Mouse (Mus musculus) limb, embryonic 11.5 days (tissue): Measurements from ENCODE around the gene Sf3a2. TPM values are rescaled to one million over a fixed set of nuclear protein-coding genes. Genes with fewer than 3 reads are reported as not detected.
A peak's percentile ranks its signal among the peaks of the same experiment; 100 is the strongest.

Source experiments
- ATAC-seq: fragments of 200-750 bp; cut with Nextera tagmentation; 2 replicates; pipeline ENCODE4 v1.8.0; 2017; ENCODE audit warnings: low read depth; ENCODE audit not compliant: insufficient number of reproducible peaks, low FRiP score, low TSS enrichment
- DNase-seq: peaks from one replicate; pipeline ENCODE4 v3.0.0-alpha.2; 2015; ENCODE audit warnings: low spot score
- H3K27ac ChIP-seq: fragments of 300-500 bp; sonication (generic); replicated peaks from 2 replicates; pipeline ENCODE4 v1.5.1; 2014; ENCODE audit warnings: low read depth, mild to moderate bottlenecking, low read length
- H3K27me3 ChIP-seq: fragments of 300-500 bp; sonication (generic); 2 replicates; pipeline ENCODE4 v1.6.1; 2014; ENCODE audit warnings: mild to moderate bottlenecking, low read length, mixed read lengths; ENCODE audit not compliant: control insufficient read depth, insufficient read depth
- H3K36me3 ChIP-seq: fragments of 300-500 bp; sonication (generic); 2 replicates; pipeline ENCODE4 v1.6.1; 2014; ENCODE audit warnings: mild to moderate bottlenecking, low read length, moderate library complexity, mixed read lengths; ENCODE audit not compliant: control insufficient read depth, insufficient read depth
- H3K4me1 ChIP-seq: fragments of 300-500 bp; sonication (generic); 2 replicates; pipeline ENCODE4 v1.6.1; 2014; ENCODE audit warnings: low read length, mixed read lengths; ENCODE audit not compliant: control insufficient read depth, insufficient read depth
- H3K4me2 ChIP-seq: fragments of 300-500 bp; sonication (generic); 2 replicates; pipeline ENCODE4 v1.6.1; 2014; ENCODE audit warnings: low read depth, mild to moderate bottlenecking, moderate library complexity; ENCODE audit not compliant: severe bottlenecking
- H3K4me3 ChIP-seq: fragments of 300-500 bp; sonication (generic); 2 replicates; pipeline ENCODE4 v1.5.1; 2014; ENCODE audit warnings: low read depth, low read length
- H3K9ac ChIP-seq: fragments of 300-500 bp; sonication (generic); 2 replicates; pipeline ENCODE4 v1.6.1; 2014; ENCODE audit warnings: mild to moderate bottlenecking, low read length
- H3K9me3 ChIP-seq: fragments of 300-500 bp; sonication (generic); 2 replicates; pipeline ENCODE4 v1.6.1; 2016; ENCODE audit warnings: low read length; ENCODE audit not compliant: control insufficient read depth
- WGBS: fragments of 180-500 bp; shearing (Covaris S2); extraction: QIAGEN DNeasy Blood & Tissue Kit; methylation state at CpG from one replicate; pipeline ENCODE4 v1.1.7; 2014; 5-methylcytosine and 5-hydroxymethylcytosine counted together
- polyA plus RNA-seq: library from polyadenylated mRNA; unstranded; fragments of >200 nt; fragmentation: Nextera tagmentation; extraction: Ambion mirVana; gene quantifications from 2 replicates; pipeline ENCODE4 v1.2.1, GENCODE M21; 2014

Gene Sf3a2
- 122 and 130 TPM in 2 replicates for polyA plus RNA-seq

DNA sequence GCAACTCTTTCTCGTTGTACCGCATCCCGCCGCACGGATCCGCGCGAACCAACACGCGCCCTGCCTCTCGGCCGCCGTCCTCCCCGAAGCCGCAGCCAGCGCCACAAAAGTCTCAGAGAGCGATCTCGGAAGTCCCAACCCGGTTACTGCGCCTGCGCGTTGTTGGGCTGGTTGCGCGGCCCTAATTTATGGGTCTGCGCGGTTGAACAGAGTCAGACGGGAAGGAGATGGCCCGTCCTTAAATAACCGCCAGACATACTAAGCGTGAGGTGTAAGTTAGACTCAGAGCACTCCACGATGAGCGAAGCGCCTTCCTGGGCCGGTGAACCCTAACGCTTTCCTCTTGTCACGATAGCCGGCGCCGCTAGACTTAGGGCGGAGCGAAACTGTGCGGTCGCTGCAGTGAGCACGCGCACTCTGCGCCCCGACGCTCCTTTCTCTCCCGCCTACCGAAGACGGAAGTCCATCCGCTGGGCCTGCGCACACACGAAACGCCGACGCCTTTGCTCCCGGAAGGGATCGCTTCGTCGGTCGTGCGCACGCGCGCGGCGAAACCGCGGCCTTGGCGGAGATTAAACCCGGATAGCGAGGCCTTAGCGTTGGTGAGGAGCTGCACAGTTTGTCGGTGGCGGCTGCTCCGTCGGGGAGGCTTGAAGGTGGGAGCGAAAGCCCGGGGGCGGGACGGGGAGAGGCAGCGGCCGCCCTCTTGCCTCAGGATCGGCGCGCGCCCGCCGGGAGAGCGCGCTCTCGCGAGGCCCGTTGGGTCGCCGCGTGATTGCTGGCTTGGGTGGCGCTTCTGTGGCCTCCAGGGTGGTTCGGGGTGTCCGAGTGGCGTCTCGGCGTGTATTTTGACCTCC is at the start of gene Sf3a2, which contains the start of gene Plekhj1:
TSS of gene Sf3a2 (plus strand) at position 49 of the 857 bp plus-strand sequence.
TSS of gene Plekhj1 (minus strand) at position 477 of the 857 bp plus-strand sequence.
- peaks cover 39% of the 10 kb centered on the region for H3K36me3 ChIP-seq
- H3K4me3 ChIP-seq = peak within 1 kb of the TSS; percentile 97
- H3K9ac ChIP-seq = peak within 1 kb of the TSS; percentile 95
- ATAC-seq (peak; percentile 88), DNase-seq (peak; percentile 95)
- no peaks in the 10 kb centered on the region for H3K9me3 ChIP-seq
- no peaks in the 10 kb centered on the region for H3K27me3 ChIP-seq
- peak within 1 kb of the TSS; percentile 92 for H3K4me2 ChIP-seq
- WGBS = under 1% methylated on average over 103 of the region's 104 CpGs
- H3K27ac ChIP-seq = peak within 1 kb of the TSS; percentile 91
- peaks cover 15% of the 10 kb centered on the region for H3K4me1 ChIP-seq

DNA sequence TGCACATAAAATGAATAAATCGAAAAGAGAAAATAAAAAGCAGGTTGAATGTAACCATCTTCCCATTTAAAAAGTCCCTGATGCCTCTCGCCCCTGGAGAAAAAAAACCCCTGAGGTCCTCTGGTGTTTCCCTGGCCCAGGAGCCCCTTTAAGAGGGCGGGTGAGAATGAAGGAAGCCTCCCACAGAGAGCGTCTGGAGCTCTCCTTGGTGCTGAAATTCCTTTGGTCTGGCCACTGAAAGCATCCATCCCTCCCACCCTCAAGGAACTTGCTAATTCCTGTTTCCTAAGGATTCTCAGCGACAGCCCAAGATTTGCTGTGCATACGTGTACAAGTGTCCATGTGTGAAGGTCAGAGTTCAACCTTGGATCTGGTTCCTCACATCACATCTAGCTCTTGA is 49.4 kb upstream of the Sf3a2 start:
- no peaks in the 10 kb centered on the region for H3K9me3 ChIP-seq
- no peaks in the 10 kb centered on the region for H3K36me3 ChIP-seq
- H3K9ac ChIP-seq = no peak overlapping the region
- H3K4me2 ChIP-seq = no peak overlapping the region
- no peaks in the 10 kb centered on the region for H3K27me3 ChIP-seq
- peak; percentile 85 for DNase-seq
- ATAC-seq = no peak
- H3K4me3 ChIP-seq = no peak overlapping the region
- H3K27ac ChIP-seq = no peak overlapping the region
- peaks cover 9% of the 10 kb centered on the region for H3K4me1 ChIP-seq
- WGBS = 7% methylated on average over 6 of the region's 6 CpGs

DNA sequence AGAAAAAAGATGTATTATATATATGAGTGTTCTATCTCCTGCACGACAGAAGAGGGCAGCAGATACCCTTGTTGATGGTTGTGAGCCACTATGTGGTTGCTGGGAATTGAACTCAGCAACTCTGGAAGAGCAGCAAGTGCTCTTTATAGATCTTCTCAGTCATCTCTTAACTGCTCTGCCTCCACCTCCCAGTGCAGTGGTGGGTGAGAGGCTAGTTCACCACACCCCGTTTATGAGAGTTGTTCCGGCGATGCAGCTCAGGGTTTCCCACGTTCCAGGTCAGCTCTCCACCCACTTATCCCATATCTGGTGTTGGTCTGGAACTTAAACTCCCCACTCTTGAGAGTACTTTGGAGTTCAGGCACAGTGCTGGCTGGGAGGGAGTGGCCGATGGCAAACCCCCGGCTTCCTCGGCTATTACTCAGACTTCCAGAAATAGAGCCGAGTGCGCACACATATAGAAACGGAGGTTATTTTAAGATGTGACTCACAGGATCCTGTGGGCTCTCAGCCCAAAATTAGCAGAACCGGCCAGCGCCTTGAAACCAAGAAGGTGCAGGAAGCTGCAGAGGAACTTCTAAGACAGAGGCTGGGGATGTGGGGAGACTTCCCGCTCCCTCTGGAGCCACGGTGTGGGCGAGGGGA is 46.7 kb upstream of the Sf3a2 start:
- Histone ChIP-seq H3K9ac (no peak overlapping the region), H3K27ac (no peak overlapping the region), H3K4me1 (peaks cover 15% of the 10 kb centered on the region), H3K4me2 (peak overlapping the region; percentile 35), H3K27me3 (no peaks in the 10 kb centered on the region), H3K36me3 (no peaks in the 10 kb centered on the region), H3K9me3 (no peaks in the 10 kb centered on the region), H3K4me3 (peak overlapping the region; percentile 12; the same call in 1 of the 2 replicates)
- 13% methylated on average over 16 of the region's 16 CpGs for WGBS
- ATAC-seq = no peak
- peak; percentile 34 for DNase-seq

DNA sequence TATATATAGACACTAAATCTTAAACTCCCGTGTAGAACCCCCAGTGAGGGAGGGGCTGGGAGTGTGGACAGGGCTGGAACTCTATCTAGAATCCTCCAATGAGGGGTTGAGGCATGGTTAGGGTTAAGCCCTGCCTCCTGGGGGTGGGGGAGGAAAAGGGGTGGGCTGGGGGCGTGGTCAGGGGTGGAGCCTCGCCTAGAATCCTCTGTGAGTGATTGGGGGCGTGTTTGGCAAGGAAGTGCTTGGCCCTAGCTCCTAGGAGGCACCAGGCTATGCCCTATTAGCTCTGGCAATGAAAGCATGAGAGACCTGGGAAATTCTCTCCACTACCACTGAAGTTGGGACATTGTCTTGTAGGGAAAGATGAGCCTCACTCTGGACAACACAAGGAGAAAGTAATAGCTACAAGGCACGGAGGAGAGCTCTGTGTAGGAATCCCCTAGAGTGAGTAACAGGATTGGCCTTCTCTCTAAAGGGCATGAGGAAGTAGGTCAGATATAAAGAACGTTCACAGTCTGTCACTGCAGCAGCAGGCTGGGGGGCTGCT is 45.8 kb upstream of the Sf3a2 start:
- Histone ChIP-seq H3K4me2 (peak overlapping the region; percentile 35), H3K9me3 (no peaks in the 10 kb centered on the region), H3K27me3 (no peaks in the 10 kb centered on the region), H3K9ac (no peak overlapping the region), H3K36me3 (no peaks in the 10 kb centered on the region), H3K4me1 (peaks cover 23% of the 10 kb centered on the region), H3K27ac (no peak overlapping the region), H3K4me3 (peak overlapping the region; percentile 12; the same call in 1 of the 2 replicates)
- DNase-seq (peak; percentile 79), ATAC-seq (peak; percentile 53)
- WGBS = 5% methylated on average over 6 of the region's 6 CpGs

DNA sequence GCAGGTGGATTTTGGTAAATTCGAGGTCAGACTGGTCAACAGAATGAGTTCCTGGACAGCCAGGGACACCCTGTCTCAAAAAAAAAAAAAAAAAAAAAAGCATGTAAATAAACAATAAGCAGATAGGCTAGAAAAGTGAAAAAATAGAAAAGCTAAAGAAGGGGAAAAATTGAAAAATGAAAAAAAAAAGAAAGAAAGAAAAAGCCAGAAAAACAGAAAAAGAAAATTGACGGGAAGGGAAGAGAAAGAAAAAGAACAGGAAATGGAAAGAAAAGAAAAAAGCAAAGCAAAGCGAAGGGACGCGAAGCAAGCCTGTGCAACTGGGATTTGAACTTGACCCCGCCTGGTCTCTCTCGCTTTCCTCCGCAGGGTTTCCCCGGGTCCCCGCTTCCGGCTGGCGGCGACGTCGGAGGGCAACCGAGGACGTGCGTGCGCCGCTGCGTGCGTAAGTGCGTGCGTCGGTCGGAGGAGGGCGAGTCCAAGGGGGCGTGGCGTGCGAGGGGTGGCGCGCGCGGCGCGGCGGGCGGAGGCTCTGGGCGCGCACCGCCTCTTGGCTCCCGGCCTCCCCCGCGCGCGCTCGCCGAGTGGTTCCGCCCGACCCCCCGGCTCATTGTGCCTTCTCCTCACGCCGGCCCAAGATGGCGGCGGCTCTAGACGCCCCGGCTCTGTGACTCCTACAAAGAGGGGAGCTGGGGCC is 43.3 kb upstream of the Sf3a2 start, which contains the start of gene Dot1l:
TSS of gene Dot1l (plus strand) at position 613 of the 697 bp plus-strand sequence.
- peak within 1 kb of the TSS; percentile 98 for H3K9ac ChIP-seq
- peak within 1 kb of the TSS; percentile 70; the same call in 1 of the 2 replicates for H3K27ac ChIP-seq
- DNase-seq (peak; percentile 99), ATAC-seq (peak; percentile 81)
- H3K9me3 ChIP-seq = no peaks in the 10 kb centered on the region
- H3K4me1 ChIP-seq = peaks cover 28% of the 10 kb centered on the region
- peak within 1 kb of the TSS; percentile 96 for H3K4me2 ChIP-seq
- 1% methylated on average over 55 of the region's 57 CpGs for WGBS
- no peaks in the 10 kb centered on the region for H3K27me3 ChIP-seq
- H3K4me3 ChIP-seq = peak within 1 kb of the TSS; percentile 97
- H3K36me3 ChIP-seq = no peaks in the 10 kb centered on the region

DNA sequence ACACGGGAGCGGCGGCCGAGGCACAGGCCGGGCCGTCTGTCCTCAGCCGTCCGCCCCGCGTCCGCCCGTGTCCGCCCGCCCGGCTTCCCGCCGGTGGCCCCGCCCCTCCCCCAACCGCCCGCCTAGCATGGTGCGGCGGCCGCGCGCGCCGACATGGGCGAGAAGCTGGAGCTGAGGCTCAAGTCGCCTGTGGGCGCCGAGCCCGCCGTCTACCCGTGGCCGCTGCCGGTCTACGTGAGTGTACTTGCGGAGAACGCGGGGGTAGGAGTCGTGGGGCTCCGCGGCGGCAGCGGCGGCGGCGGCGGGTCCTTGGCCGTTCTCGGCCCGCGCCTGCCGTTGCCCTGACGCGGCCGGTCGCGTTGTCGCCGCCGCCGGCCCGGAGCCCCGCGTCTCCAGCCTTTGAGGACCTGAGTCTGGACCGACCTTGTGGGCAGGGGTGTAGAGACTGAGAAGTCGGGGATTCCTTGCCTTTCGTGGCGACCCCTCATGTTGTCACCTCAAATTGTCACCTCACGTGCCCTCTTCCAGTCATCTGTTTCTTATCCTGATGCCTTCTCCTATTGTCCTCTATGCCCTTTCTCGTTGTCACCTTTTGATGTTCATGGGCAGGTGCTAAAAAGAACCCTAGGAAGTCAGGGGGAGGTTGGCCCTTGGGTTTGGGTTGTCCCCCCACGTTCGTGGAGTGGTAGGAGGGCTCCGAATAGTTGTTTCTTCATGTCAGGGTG is 42.5 kb upstream of the Sf3a2 start:
- Histone ChIP-seq H3K9ac (peak overlapping the region; percentile 98), H3K27me3 (no peaks in the 10 kb centered on the region), H3K4me3 (peak overlapping the region; percentile 97), H3K4me2 (peak overlapping the region; percentile 96), H3K4me1 (peaks cover 28% of the 10 kb centered on the region), H3K27ac (peak overlapping the region; percentile 70; the same call in 1 of the 2 replicates), H3K36me3 (no peaks in the 10 kb centered on the region), H3K9me3 (no peaks in the 10 kb centered on the region)
- 1% methylated on average over 49 of the region's 75 CpGs for WGBS
- DNase-seq (no peak), ATAC-seq (no peak)

DNA sequence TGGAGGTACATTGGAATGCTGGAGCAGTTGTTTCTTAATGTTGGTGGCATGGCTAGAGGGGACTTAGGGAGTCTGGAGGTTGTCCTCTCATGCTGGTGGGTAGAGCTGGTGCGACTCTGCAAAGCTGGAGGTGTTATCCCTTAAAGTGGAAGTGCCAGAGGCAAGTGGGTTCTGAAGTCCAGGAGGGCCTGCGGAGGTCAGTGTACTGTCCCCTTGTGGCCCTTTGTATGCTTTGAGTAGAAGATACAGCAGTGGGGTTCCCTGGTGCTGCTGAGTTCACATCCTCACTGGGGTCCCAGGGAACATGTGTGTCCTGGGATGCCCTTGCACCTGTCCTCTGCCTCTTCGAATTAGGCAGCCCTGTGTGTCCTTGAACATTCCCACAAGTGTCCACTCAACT is 41.9 kb upstream of the Sf3a2 start:
- WGBS = 40% methylated on average over 3 of the region's 3 CpGs
- peak overlapping the region; percentile 97 for H3K4me3 ChIP-seq
- H3K4me1 ChIP-seq = peaks cover 31% of the 10 kb centered on the region
- no peaks in the 10 kb centered on the region for H3K27me3 ChIP-seq
- H3K36me3 ChIP-seq = no peaks in the 10 kb centered on the region
- H3K9me3 ChIP-seq = no peaks in the 10 kb centered on the region
- peak overlapping the region; percentile 96 for H3K4me2 ChIP-seq
- DNase-seq (no peak), ATAC-seq (no peak)
- H3K27ac ChIP-seq = no peak overlapping the region
- H3K9ac ChIP-seq = peak overlapping the region; percentile 98
